Mouse (Mus musculus): ENCODE measurements at regions not wholly inside any gene's neighbourhood (a gene's known extent, or its start where the extent isn't known, plus 50 kb on each side); places are given as distances from the start of the nearest gene placed in this dataset.

- DNase-seq, result no peak
Observed at GRCm38 (mm10) chr12:106504285-106504684, 494.3 kb downstream of the Vrk1 start.

GRCm38 (mm10) chr12:106514057-106514456 lies 504.0 kb downstream of the Vrk1 start:
- DNase-seq, result no peak

GRCm38 (mm10) chr12:106515257-106515788 lies 505.3 kb downstream of the Vrk1 start:
- DNase-seq, result no peak

GRCm38 (mm10) chr12:106519141-106519540 lies 509.1 kb downstream of the Vrk1 start:
- DNase-seq, result no peak

- DNase-seq, result no peak
Observed at GRCm38 (mm10) chr12:106524411-106524810, 514.4 kb downstream of the Vrk1 start.

GRCm38 (mm10) chr12:106527116-106527515 lies 517.1 kb downstream of the Vrk1 start:
- no peak for DNase-seq

GRCm38 (mm10) chr12:106527699-106528434 lies 517.8 kb downstream of the Vrk1 start:
- no peak for DNase-seq

- no peak for DNase-seq
Observed at GRCm38 (mm10) chr12:106528521-106528920, 518.5 kb downstream of the Vrk1 start.

GRCm38 (mm10) chr12:106529175-106529574 lies 519.1 kb downstream of the Vrk1 start:
- no peak for DNase-seq

GRCm38 (mm10) chr12:106535086-106535485 lies 525.1 kb downstream of the Vrk1 start:
- DNase-seq, result no peak

GRCm38 (mm10) chr12:106535628-106536288 lies 525.7 kb downstream of the Vrk1 start:
- DNase-seq, result no peak

- no peak for DNase-seq
Observed at GRCm38 (mm10) chr12:106536289-106536636, 526.2 kb downstream of the Vrk1 start.

- no peak for DNase-seq
Observed at GRCm38 (mm10) chr12:106540003-106540402, 530.0 kb downstream of the Vrk1 start.

- no peak for DNase-seq
Observed at GRCm38 (mm10) chr12:106559566-106559965, 549.5 kb downstream of the Vrk1 start.

- DNase-seq, result no peak
Observed at GRCm38 (mm10) chr12:106565263-106565681, 555.2 kb downstream of the Vrk1 start.

GRCm38 (mm10) chr12:106566361-106566760 lies 556.3 kb downstream of the Vrk1 start:
- no peak for DNase-seq

GRCm38 (mm10) chr12:106567116-106567515 lies 557.1 kb downstream of the Vrk1 start:
- DNase-seq, result no peak

GRCm38 (mm10) chr12:106568541-106569085 lies 558.6 kb downstream of the Vrk1 start:
- no peak for DNase-seq

- DNase-seq, result no peak
Observed at GRCm38 (mm10) chr12:106572956-106573355, 562.9 kb downstream of the Vrk1 start.

- no peak for DNase-seq
Observed at GRCm38 (mm10) chr12:106582760-106583159, 572.7 kb downstream of the Vrk1 start.

- no peak for DNase-seq
Observed at GRCm38 (mm10) chr12:106585626-106586025, 575.6 kb downstream of the Vrk1 start.

- no peak for DNase-seq
Observed at GRCm38 (mm10) chr12:106592686-106593085, 582.7 kb downstream of the Vrk1 start.

- no peak for DNase-seq
Observed at GRCm38 (mm10) chr12:106597636-106598035, 587.6 kb downstream of the Vrk1 start.

- no peak for DNase-seq
Observed at GRCm38 (mm10) chr12:106607240-106607639, 597.2 kb downstream of the Vrk1 start.
